Mouse (Mus musculus): Measurements from ENCODE around the gene Rps25. TPM values are rescaled to one million over a fixed set of nuclear protein-coding genes. Genes with fewer than 3 reads are reported as not detected.
"Not testable (repeated sequence)": the region's sequence is repeated elsewhere in the genome, so short reads cannot be mapped to it uniquely, and the experiment has no call there.

The Rps25 gene
- total RNA-seq, 2 experiments from 2014 or later, result 1,003 to 1,015 TPM

GRCm38 (mm10) chr9:44444402-44445025 lies 37.6 kb downstream of the Rps25 start:
- intact Hi-C loops (cut with DNase I), result not testable (repeated sequence)

GRCm38 (mm10) chr9:44450387-44450786 lies 43.4 kb downstream of the Rps25 start:
- DNase-seq, result no peak
- intact Hi-C loops (cut with DNase I), result no loop called here

More at GRCm38 (mm10) chr9:44444402-44445025, 37.6 kb downstream of the Rps25 start:
- DNase-seq, result not testable (repeated sequence)

GRCm38 (mm10) chr9:44454132-44454890 lies 47.4 kb downstream of the Rps25 start:
- intact Hi-C loops (cut with DNase I), result loop anchor here (1.0 kb wide), 3 partner anchors 23 to 198 kb away; no protein-coding TSS in a partner anchor
- peak; percentile 85 to 94 for DNase-seq

GRCm38 (mm10) chr9:44454891-44455220 lies 47.9 kb downstream of the Rps25 start, which contains the start of gene Upk2:
Gene Upk2, minus strand, starts transcription at chr9:44454976.
- intact Hi-C loops (cut with DNase I), result loop anchor here (1.0 kb wide), 3 partner anchors 22 to 197 kb away; no protein-coding TSS in a partner anchor
- DNase-seq, result no peak

- intact Hi-C loops (cut with DNase I), result no loop called here
- DNase-seq, result peak in 1 of 2 experiments; percentile 46
These were observed 50.2 kb downstream of the Rps25 start for GRCm38 (mm10) chr9:44457035-44457742.

Small RNA genes lying within 50 kb of the gene (microRNA-seq; reads per million reads assigned to microRNA genes)
- gene Mir7085, result 0 to 1.7 reads per million in 2 experiments

Other genes starting within 250 kb of the Rps25 start
- 10 to 100 TPM; 30.9 to 31.3 TPM for gene Cbl, start 173.1 kb upstream of the Rps25 start, total RNA-seq (2021)
- not detected for gene Ccdc153, start 166.5 kb upstream of the Rps25 start, total RNA-seq (2021)
- 1 to 10 TPM; 2.3 to 3.3 TPM for gene Pdzd3, start 155.7 kb upstream of the Rps25 start, total RNA-seq (2021)
- gene Nlrx1, start 138.5 kb upstream of the Rps25 start, total RNA-seq (2021), result 10 to 100 TPM; 14.9 to 18.3 TPM
- 1 to 10 TPM; 1.0 to 1.5 TPM for gene Abcg4, start 118.5 kb upstream of the Rps25 start, total RNA-seq (2021)
- 10 to 100 TPM; 10.0 to 11.1 TPM for gene Hinfp, start 101.5 kb upstream of the Rps25 start, total RNA-seq (2021)
- gene C2cd2l, start 86.9 kb upstream of the Rps25 start, total RNA-seq (2021), result 10 to 100 TPM; 14.2 to 17.6 TPM
- gene Dpagt1, start 81.1 kb upstream of the Rps25 start, total RNA-seq (2021), result 10 to 100 TPM; 21.1 to 25.2 TPM
- 10 to 100 TPM; 54.1 to 57.9 TPM for gene H2afx, start 72.4 kb upstream of the Rps25 start, total RNA-seq (2021)
- gene Hmbs, start 62.9 kb upstream of the Rps25 start, total RNA-seq (2021), result 10 to 100 TPM; 54.2 to 55.2 TPM
- gene Vps11, start 45.5 kb upstream of the Rps25 start, total RNA-seq (2021), result 10 to 100 TPM; 22.4 to 22.8 TPM
- gene Hyou1, start 27.6 kb upstream of the Rps25 start, total RNA-seq (2021), result 10 to 100 TPM; 35.8 to 45.7 TPM
- 10 to 100 TPM; 29.2 to 31.6 TPM for gene Slc37a4, start 10.3 kb upstream of the Rps25 start, total RNA-seq (2021)
- gene Trappc4, start 461 bp downstream of the Rps25 start, total RNA-seq (2021), result 10 to 100 TPM; 34.8 to 42.5 TPM
- gene Ccdc84, start 11.4 kb downstream of the Rps25 start, total RNA-seq (2021), result 10 to 100 TPM; 11.6 to 12.0 TPM
- not detected for gene Foxr1, start 34.0 kb downstream of the Rps25 start, total RNA-seq (2021)
- not detected for gene Upk2, start 47.8 kb downstream of the Rps25 start, total RNA-seq (2021)
- gene Bcl9l, start 75.7 kb downstream of the Rps25 start, total RNA-seq (2021), result 10 to 100 TPM; 66.8 to 73.0 TPM
- under 1 TPM; 0.24 to 0.27 TPM for gene Cxcr5, start 154.7 kb downstream of the Rps25 start, total RNA-seq (2021)
- 100 to 1,000 TPM in 1 of 2 experiments, 10 to 100 TPM in 1; 96.2 to 104 TPM for gene Ddx6, start 197.8 kb downstream of the Rps25 start, total RNA-seq (2021)